Mouse (Mus musculus): Measurements from ENCODE around the gene Gm12394.

DNA sequence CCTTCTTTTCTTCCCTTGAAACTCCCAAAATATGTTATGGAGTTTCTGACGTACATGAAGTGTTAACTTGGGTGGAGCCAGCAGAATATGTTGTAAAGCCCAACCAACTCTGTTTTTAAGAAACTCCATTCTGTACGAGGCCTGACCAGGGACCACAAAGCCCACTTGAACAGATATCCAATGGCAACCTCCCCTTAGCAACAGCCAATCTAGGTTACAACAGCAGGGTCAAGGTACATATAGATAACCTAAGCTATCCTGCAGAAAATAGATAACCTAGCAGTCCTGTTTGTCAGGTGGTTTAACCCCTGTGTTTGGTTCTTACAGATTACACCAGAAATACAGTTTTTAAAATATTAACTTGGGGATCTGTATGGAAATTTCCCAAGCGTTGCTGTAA, 10.8 kb upstream of the Gm12394 start:
- TF ChIP-seq CTCF (IDR thresholded peaks at IDR 0.05; ENCODE audit: low read depth) (no peak), EP300 (optimal IDR thresholded peaks at IDR 0.05) (no peak)

Data from stomach, postnatal 0 days (tissue).